Mouse (Mus musculus) forebrain, embryonic 10.5 days (tissue): ENCODE measurements around the gene Dcaf15. TPM values are rescaled to one million over a fixed set of nuclear protein-coding genes. Genes with fewer than 3 reads are reported as not detected.

ENCODE experiments used
- DNase-seq: peaks from one replicate; pipeline ENCODE4 v3.0.0-alpha.2; 2017; ENCODE audit warnings: low spot score; ENCODE audit errors: extremely low spot score
- H3K27ac ChIP-seq: fragments of 300-500 bp; sonication (generic); 2 replicates; pipeline ENCODE4 v1.5.1; 2016; ENCODE audit warnings: mild to moderate bottlenecking
- H3K27me3 ChIP-seq: fragments of 300-500 bp; sonication (generic); 2 replicates; pipeline ENCODE4 v1.6.1; 2016; ENCODE audit warnings: mild to moderate bottlenecking; ENCODE audit not compliant: poor library complexity, severe bottlenecking
- H3K36me3 ChIP-seq: fragments of 300-500 bp; sonication (generic); replicated peaks from 2 replicates; pipeline ENCODE4 v1.6.1; 2016; ENCODE audit warnings: mild to moderate bottlenecking, moderate library complexity
- H3K4me1 ChIP-seq: fragments of 300-500 bp; sonication (generic); 2 replicates; pipeline ENCODE4 v1.6.1; 2016
- H3K4me3 ChIP-seq: fragments of 300-500 bp; sonication (generic); 2 replicates; pipeline ENCODE4 v1.5.1; 2016; ENCODE audit warnings: mild to moderate bottlenecking, moderate library complexity
- H3K9me3 ChIP-seq: fragments of 300-500 bp; sonication (generic); 2 replicates; pipeline ENCODE4 v1.6.1; 2016; ENCODE audit warnings: mild to moderate bottlenecking, moderate library complexity
- WGBS: fragments of 180-500 bp; shearing (Covaris S2); methylation state at CpG from one replicate; pipeline ENCODE4 v1.1.7; 2016; 5-methylcytosine and 5-hydroxymethylcytosine counted together
- polyA plus RNA-seq: library from polyadenylated mRNA; unstranded; fragments of >200 nt; fragmentation: Nextera tagmentation; extraction: Ambion mirVana; gene quantifications from 2 replicates; pipeline ENCODE4 v1.2.1, GENCODE M21; 2016

Dcaf15 gene
- polyA plus RNA-seq = 17.0 and 18.5 TPM in 2 replicates

GRCm38 (mm10) chr8:84104697-84105609 lies at the start of gene Dcaf15:
Gene Dcaf15, minus strand, starts transcription at chr8:84104768.
- H3K4me3 ChIP-seq = peak within 1 kb of the TSS; percentile 82
- H3K4me1 ChIP-seq = peaks cover 31% of the 10 kb centered on the region
- no peaks in the 10 kb centered on the region for H3K9me3 ChIP-seq
- H3K36me3 ChIP-seq = peaks cover 32% of the 10 kb centered on the region
- WGBS = 8% methylated on average over 42 of the region's 42 CpGs
- no peaks in the 10 kb centered on the region for H3K27me3 ChIP-seq
- peak; percentile 98 for DNase-seq
- H3K27ac ChIP-seq = peak within 1 kb of the TSS; percentile 99

GRCm38 (mm10) chr8:84149181-84149580 lies 44.6 kb upstream of the Dcaf15 start:
- no peaks in the 10 kb centered on the region for H3K9me3 ChIP-seq
- peaks cover 20% of the 10 kb centered on the region for H3K36me3 ChIP-seq
- 87% methylated on average over 3 of the region's 3 CpGs for WGBS
- no peak for DNase-seq
- H3K27ac ChIP-seq = no peak overlapping the region
- H3K4me1 ChIP-seq = peaks cover 33% of the 10 kb centered on the region
- H3K27me3 ChIP-seq = peaks cover 9% of the 10 kb centered on the region
- no peak overlapping the region for H3K4me3 ChIP-seq

- Histone ChIP-seq H3K27me3 (peaks cover 9% of the 10 kb centered on the region), H3K36me3 (peaks cover 27% of the 10 kb centered on the region), H3K9me3 (no peaks in the 10 kb centered on the region), H3K4me3 (peak overlapping the region; percentile 74), H3K27ac (peak overlapping the region; percentile 88; the same call in 1 of the 2 replicates), H3K4me1 (peaks cover 33% of the 10 kb centered on the region)
- 92% methylated on average over 5 of the region's 5 CpGs for WGBS
- no peak for DNase-seq
These were observed 43.9 kb upstream of the Dcaf15 start for GRCm38 (mm10) chr8:84148531-84148850.

GRCm38 (mm10) chr8:84147769-84148530 lies 43.4 kb upstream of the Dcaf15 start, which contains the start of the genes Cc2d1a and 4930432K21Rik:
Gene Cc2d1a, minus strand, starts transcription at chr8:84147936.
Gene 4930432K21Rik, plus strand, starts transcription at chr8:84148025.
- Histone ChIP-seq H3K27me3 (peaks cover 9% of the 10 kb centered on the region), H3K27ac (peak within 1 kb of the TSS; percentile 88), H3K4me3 (peak within 1 kb of the TSS; percentile 74), H3K9me3 (no peaks in the 10 kb centered on the region), H3K36me3 (peaks cover 32% of the 10 kb centered on the region), H3K4me1 (peaks cover 33% of the 10 kb centered on the region)
- 18% methylated on average over 49 of the region's 49 CpGs for WGBS
- DNase-seq = peak; percentile 91

GRCm38 (mm10) chr8:84147324-84147766 lies 42.8 kb upstream of the Dcaf15 start:
- WGBS = 8% methylated on average over 14 of the region's 14 CpGs
- peak overlapping the region; percentile 88 for H3K27ac ChIP-seq

GRCm38 (mm10) chr8:84144636-84145245 lies 40.2 kb upstream of the Dcaf15 start:
- H3K36me3 ChIP-seq = peaks cover 63% of the 10 kb centered on the region
- no peaks in the 10 kb centered on the region for H3K9me3 ChIP-seq
- peaks cover 9% of the 10 kb centered on the region for H3K27me3 ChIP-seq
- H3K27ac ChIP-seq = no peak overlapping the region
- WGBS = 93% methylated on average over 8 of the region's 8 CpGs
- no peak for DNase-seq
- H3K4me3 ChIP-seq = no peak overlapping the region
- H3K4me1 ChIP-seq = peaks cover 33% of the 10 kb centered on the region

More at GRCm38 (mm10) chr8:84147324-84147766, 42.8 kb upstream of the Dcaf15 start:
- H3K27me3 ChIP-seq = peaks cover 9% of the 10 kb centered on the region
- DNase-seq = no peak
- no peaks in the 10 kb centered on the region for H3K9me3 ChIP-seq
- H3K4me3 ChIP-seq = peak overlapping the region; percentile 74
- peaks cover 38% of the 10 kb centered on the region for H3K36me3 ChIP-seq
- peaks cover 33% of the 10 kb centered on the region for H3K4me1 ChIP-seq

- Histone ChIP-seq H3K9me3 (no peaks in the 10 kb centered on the region), H3K4me1 (peaks cover 4% of the 10 kb centered on the region; the same call in 1 of the 2 replicates), H3K4me3 (no peak overlapping the region), H3K27ac (no peak overlapping the region), H3K27me3 (no peaks in the 10 kb centered on the region), H3K36me3 (peaks cover 98% of the 10 kb centered on the region)
- no peak for DNase-seq
- WGBS = 95% methylated on average over 4 of the region's 4 CpGs
These were observed 36.3 kb upstream of the Dcaf15 start for GRCm38 (mm10) chr8:84140838-84141237.

- WGBS = 94% methylated on average over 3 of the region's 3 CpGs
- no peaks in the 10 kb centered on the region for H3K9me3 ChIP-seq
- DNase-seq = no peak
- H3K4me3 ChIP-seq = no peak overlapping the region
- no peaks in the 10 kb centered on the region for H3K4me1 ChIP-seq
- H3K27me3 ChIP-seq = no peaks in the 10 kb centered on the region
- H3K27ac ChIP-seq = no peak overlapping the region
- peaks cover 99% of the 10 kb centered on the region for H3K36me3 ChIP-seq
These were observed 33.3 kb upstream of the Dcaf15 start for GRCm38 (mm10) chr8:84137848-84138247.

- Histone ChIP-seq H3K9me3 (no peaks in the 10 kb centered on the region), H3K4me1 (peaks cover 13% of the 10 kb centered on the region), H3K27me3 (peaks cover 6% of the 10 kb centered on the region; the same call in 1 of the 2 replicates), H3K36me3 (peaks cover 57% of the 10 kb centered on the region), H3K4me3 (no peak overlapping the region), H3K27ac (no peak overlapping the region)
- no peak for DNase-seq
- WGBS = 90% methylated on average over 8 of the region's 8 CpGs
These were observed 27.7 kb upstream of the Dcaf15 start for GRCm38 (mm10) chr8:84132225-84132624.

GRCm38 (mm10) chr8:84130806-84131205 lies 26.2 kb upstream of the Dcaf15 start:
- H3K27ac ChIP-seq = 0 out of 2 replicates have a peak overlapping the region, but pooled peaks have one; percentile 20

GRCm38 (mm10) chr8:84128277-84128676 lies 23.7 kb upstream of the Dcaf15 start:
- Histone ChIP-seq H3K27ac (no peak overlapping the region), H3K27me3 (peaks cover 6% of the 10 kb centered on the region; the same call in 1 of the 2 replicates), H3K36me3 (peaks cover 18% of the 10 kb centered on the region), H3K9me3 (no peaks in the 10 kb centered on the region), H3K4me1 (peaks cover 19% of the 10 kb centered on the region), H3K4me3 (no peak overlapping the region)
- no peak for DNase-seq
- 78% methylated on average over 8 of the region's 8 CpGs for WGBS

More at GRCm38 (mm10) chr8:84130806-84131205, 26.2 kb upstream of the Dcaf15 start:
- H3K9me3 ChIP-seq = no peaks in the 10 kb centered on the region
- no peak for DNase-seq
- H3K4me1 ChIP-seq = peaks cover 18% of the 10 kb centered on the region
- H3K27me3 ChIP-seq = peaks cover 6% of the 10 kb centered on the region; the same call in 1 of the 2 replicates
- peaks cover 43% of the 10 kb centered on the region for H3K36me3 ChIP-seq
- 47% methylated on average over 30 of the region's 30 CpGs for WGBS
- H3K4me3 ChIP-seq = 0 out of 2 replicates have a peak overlapping the region, but pooled peaks have one; percentile 3
